Mouse (Mus musculus) limb, embryonic 14.5 days (tissue): Measurements from ENCODE around the gene Slco3a1. TPM values are rescaled to one million over a fixed set of nuclear protein-coding genes. Genes with fewer than 3 reads are reported as not detected.

Source experiments
- ATAC-seq: fragments of 200-750 bp; cut with Nextera tagmentation; 2 replicates; pipeline ENCODE4 v1.8.0; 2017; ENCODE audit warnings: low read depth, moderate number of reproducible peaks, moderate TSS enrichment; ENCODE audit not compliant: low FRiP score
- DNase-seq: peaks from one replicate; pipeline ENCODE4 v3.0.0-alpha.2; 2015; ENCODE audit warnings: low spot score
- H3K27ac ChIP-seq: fragments of 300-500 bp; sonication (generic); replicated peaks from 2 replicates; pipeline ENCODE4 v1.5.1; 2014; ENCODE audit warnings: low read depth, mild to moderate bottlenecking, low read length, moderate library complexity, mixed read lengths
- H3K27me3 ChIP-seq: fragments of 300-500 bp; sonication (generic); 2 replicates; pipeline ENCODE4 v1.6.1; 2014; ENCODE audit warnings: low read length, mixed read lengths; ENCODE audit not compliant: control insufficient read depth, insufficient read depth
- H3K36me3 ChIP-seq: fragments of 300-500 bp; sonication (generic); 2 replicates; pipeline ENCODE4 v1.6.1; 2014; ENCODE audit warnings: mild to moderate bottlenecking, low read length, moderate library complexity, mixed read lengths; ENCODE audit not compliant: control insufficient read depth, insufficient read depth
- H3K4me1 ChIP-seq: fragments of 300-500 bp; sonication (generic); 2 replicates; pipeline ENCODE4 v1.6.1; 2014; ENCODE audit warnings: antibody characterized with exemption, low read length, mixed read lengths; ENCODE audit not compliant: control insufficient read depth, insufficient read depth
- H3K4me2 ChIP-seq: fragments of 300-500 bp; sonication (generic); replicated peaks from 2 replicates; pipeline ENCODE4 v1.6.1; 2014; ENCODE audit warnings: low read depth, mild to moderate bottlenecking, low read length, moderate library complexity; ENCODE audit not compliant: severe bottlenecking
- H3K4me3 ChIP-seq: fragments of 300-500 bp; sonication (generic); replicated peaks from 2 replicates; pipeline ENCODE4 v1.5.1; 2014; ENCODE audit warnings: low read length
- H3K9ac ChIP-seq: fragments of 300-500 bp; sonication (generic); 2 replicates; pipeline ENCODE4 v1.6.1; 2014; ENCODE audit warnings: mild to moderate bottlenecking, low read depth, low read length, moderate library complexity; ENCODE audit not compliant: severe bottlenecking
- H3K9me3 ChIP-seq: fragments of 300-500 bp; sonication (generic); 2 replicates; pipeline ENCODE4 v1.6.1; 2016; ENCODE audit warnings: low read length; ENCODE audit not compliant: control insufficient read depth
- POLR2A ChIP-seq: fragments of 200-500 bp; IDR thresholded peaks from 2 replicates; pipeline ENCODE4 v1.8.0; 2012; ENCODE audit warnings: inconsistent platforms, mild to moderate bottlenecking, moderate library complexity, borderline replicate concordance; ENCODE audit not compliant: insufficient read depth, insufficient read length; ENCODE audit errors: extremely low read depth
- WGBS: fragments of 180-500 bp; shearing (Covaris S2); extraction: QIAGEN DNeasy Blood & Tissue Kit; methylation state at CpG from one replicate; pipeline ENCODE4 v1.1.7; 2014; 5-methylcytosine and 5-hydroxymethylcytosine counted together
- polyA plus RNA-seq, 2 experiments: library from polyadenylated mRNA; depleted of rRNA in 1 of 2; stranded (reverse) in 1 of 2; unstranded in 1 of 2; fragments of >200 nt; fragmentation: Nextera tagmentation in 1 of 2; extraction: Ambion mirVana in 1 of 2; gene quantifications; 2 replicates each; pipeline versions ENCODE4 v1.2.1 to v1.2.3; 2012 to 2014

Gene Slco3a1
- polyA plus RNA-seq, 2 experiments, result 11.8 to 12.2 TPM

GRCm38 (mm10) chr7:74280371-74280770 lies 274.2 kb downstream of the Slco3a1 start:
- no peak overlapping the region for H3K27ac ChIP-seq
- 88% methylated on average over 2 of the region's 2 CpGs for WGBS

GRCm38 (mm10) chr7:74279356-74279755 lies 275.2 kb downstream of the Slco3a1 start:
- no peaks in the 10 kb centered on the region for H3K9me3 ChIP-seq
- H3K27me3 ChIP-seq, result no peaks in the 10 kb centered on the region
- H3K9ac ChIP-seq, result no peak overlapping the region
- TF ChIP-seq POLR2A, result no peak
- H3K4me2 ChIP-seq, result no peak overlapping the region
- 93% methylated on average over 3 of the region's 3 CpGs for WGBS
- no peaks in the 10 kb centered on the region for H3K4me1 ChIP-seq
- DNase-seq, result no peak
- H3K27ac ChIP-seq, result no peak overlapping the region
- no peak overlapping the region for H3K4me3 ChIP-seq
- no peaks in the 10 kb centered on the region for H3K36me3 ChIP-seq
- ATAC-seq, result no peak

More at GRCm38 (mm10) chr7:74280371-74280770, 274.2 kb downstream of the Slco3a1 start:
- Histone ChIP-seq H3K4me1 (no peaks in the 10 kb centered on the region), H3K27me3 (no peaks in the 10 kb centered on the region), H3K9me3 (no peaks in the 10 kb centered on the region), H3K4me3 (no peak overlapping the region), H3K36me3 (no peaks in the 10 kb centered on the region), H3K9ac (no peak overlapping the region), H3K4me2 (no peak overlapping the region)
- TF ChIP-seq POLR2A, result no peak
- no peak for ATAC-seq
- DNase-seq, result no peak

- H3K4me2 ChIP-seq, result no peak overlapping the region
- no peak for TF ChIP-seq POLR2A
- no peaks in the 10 kb centered on the region for H3K36me3 ChIP-seq
- H3K27ac ChIP-seq, result no peak overlapping the region
- no peak overlapping the region for H3K4me3 ChIP-seq
- ATAC-seq, result no peak
- no peaks in the 10 kb centered on the region for H3K9me3 ChIP-seq
- 85% methylated on average over 1 of the region's 1 CpGs for WGBS
- DNase-seq, result no peak
- no peak overlapping the region for H3K9ac ChIP-seq
- no peaks in the 10 kb centered on the region for H3K27me3 ChIP-seq
- no peaks in the 10 kb centered on the region for H3K4me1 ChIP-seq
Observed at GRCm38 (mm10) chr7:74270089-74270394, 284.5 kb downstream of the Slco3a1 start.

- H3K27me3 ChIP-seq, result no peaks in the 10 kb centered on the region
- no peak for TF ChIP-seq POLR2A
Observed at GRCm38 (mm10) chr7:74269283-74270088, 285.1 kb downstream of the Slco3a1 start.

GRCm38 (mm10) chr7:74266511-74267168 lies 287.9 kb downstream of the Slco3a1 start:
- no peak overlapping the region for H3K9ac ChIP-seq
- no peak overlapping the region for H3K4me3 ChIP-seq
- WGBS, result 74% methylated on average over 2 of the region's 2 CpGs
- H3K36me3 ChIP-seq, result no peaks in the 10 kb centered on the region
- no peak for TF ChIP-seq POLR2A
- no peaks in the 10 kb centered on the region for H3K27me3 ChIP-seq
- no peaks in the 10 kb centered on the region for H3K9me3 ChIP-seq
- H3K27ac ChIP-seq, result no peak overlapping the region
- ATAC-seq (no peak), DNase-seq (no peak)
- H3K4me1 ChIP-seq, result no peaks in the 10 kb centered on the region
- no peak overlapping the region for H3K4me2 ChIP-seq

More at GRCm38 (mm10) chr7:74269283-74270088, 285.1 kb downstream of the Slco3a1 start:
- Histone ChIP-seq H3K27ac (no peak overlapping the region), H3K9me3 (no peaks in the 10 kb centered on the region), H3K4me1 (no peaks in the 10 kb centered on the region), H3K4me2 (no peak overlapping the region), H3K4me3 (no peak overlapping the region), H3K36me3 (no peaks in the 10 kb centered on the region), H3K9ac (no peak overlapping the region)
- ATAC-seq (no peak), DNase-seq (no peak)
- WGBS, result 85% methylated on average over 11 of the region's 11 CpGs
